Mouse (Mus musculus): ENCODE measurements around the gene Nat8. TPM values are rescaled to one million over a fixed set of nuclear protein-coding genes. Genes with fewer than 3 reads are reported as not detected.
"Not testable (repeated sequence)": the region's sequence is repeated elsewhere in the genome, so short reads cannot be mapped to it uniquely, and the experiment has no call there.

Gene Nat8
- polyA plus RNA-seq, 1 experiment from 2014 or later, result not detected

DNA sequence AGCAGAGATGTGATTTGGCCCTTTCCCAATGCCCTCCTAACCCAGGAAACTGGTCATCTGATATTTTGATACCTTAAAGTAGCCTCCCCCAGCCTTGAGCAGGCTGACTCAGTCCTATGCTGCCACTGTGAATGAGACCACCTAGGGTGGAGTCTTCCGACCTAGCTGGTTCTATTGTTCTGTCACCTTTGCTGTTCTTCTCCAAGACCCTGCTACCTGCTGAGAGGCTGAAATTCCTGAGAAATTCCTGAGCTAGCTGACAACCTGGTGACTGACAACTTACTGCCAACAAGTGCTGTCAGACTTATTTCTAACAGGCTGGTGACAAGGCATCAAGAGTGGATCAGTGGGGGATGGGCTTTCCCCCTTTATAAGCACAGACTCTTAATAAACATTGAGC, 13.5 kb downstream of the Nat8 start:
- WGBS (ENCODE audit: missing documents), result 82% methylated on average over 1 of the region's 1 CpGs
- Histone ChIP-seq H3K36me3 (ENCODE audit: inconsistent target) (no peaks in the 10 kb centered on the region), H3K79me2 (ENCODE audit: inconsistent target) (no peaks in the 10 kb centered on the region), H3K27ac (no peak overlapping the region), H3K4me3 (ENCODE audit: inconsistent target) (no peak overlapping the region)

DNA sequence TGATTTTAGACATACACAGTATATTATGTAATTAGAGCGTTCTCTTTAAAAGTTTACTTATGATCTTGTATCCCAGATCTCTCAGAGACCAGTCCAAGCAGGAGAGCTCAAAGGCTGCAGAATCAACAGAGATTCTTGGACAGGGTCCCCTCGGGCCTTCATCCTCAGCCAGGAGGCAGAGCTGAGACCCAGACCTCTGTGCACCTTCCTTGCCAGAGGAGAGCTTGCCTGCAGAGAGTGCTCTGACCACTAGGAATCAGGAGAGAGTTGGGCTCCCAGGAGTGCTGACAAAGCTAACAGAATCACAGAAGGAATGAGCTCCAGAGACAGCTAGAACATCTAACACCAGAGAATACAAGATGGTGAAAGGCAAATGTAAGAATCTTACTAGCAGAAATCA, 18.5 kb downstream of the Nat8 start:
- Histone ChIP-seq H3K79me2 (ENCODE audit: inconsistent target) (no peaks in the 10 kb centered on the region), H3K36me3 (ENCODE audit: inconsistent target) (no peaks in the 10 kb centered on the region), H3K27ac (no peak overlapping the region), H3K4me3 (ENCODE audit: inconsistent target) (no peak overlapping the region)
- WGBS (ENCODE audit: missing documents), result 94% methylated on average over 2 of the region's 2 CpGs

DNA sequence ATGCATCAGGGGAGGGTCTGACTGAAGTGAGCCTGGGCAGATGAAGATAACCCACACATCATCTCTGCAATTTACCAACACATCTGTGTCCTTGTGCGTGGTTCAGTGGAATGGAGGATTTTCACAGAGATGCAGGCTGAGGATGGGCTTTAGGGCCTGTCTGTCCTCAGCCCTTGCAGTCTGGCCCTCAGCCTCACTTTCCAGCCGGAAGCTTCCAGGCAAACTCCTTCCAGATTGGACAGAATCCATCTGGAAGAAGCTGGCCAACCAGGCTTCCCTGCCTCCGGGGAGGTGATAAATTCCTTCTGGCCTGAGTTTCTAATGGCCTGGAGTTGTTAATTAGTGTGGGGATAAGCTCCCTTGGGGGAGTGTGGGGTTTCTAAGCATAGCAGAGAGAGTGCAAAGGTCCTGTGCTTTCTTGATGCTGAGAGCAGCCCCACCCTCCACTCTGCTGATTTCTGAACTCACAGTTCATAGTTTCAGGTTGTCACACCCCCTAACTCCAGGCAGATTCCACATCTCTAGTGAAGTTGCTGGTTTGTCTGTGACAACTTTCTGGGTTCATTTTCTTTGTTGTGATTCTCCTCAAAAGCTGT, 20.8 kb downstream of the Nat8 start:
- not testable (repeated sequence) for H3K36me3 ChIP-seq (ENCODE audit: inconsistent target); H3K27ac ChIP-seq; H3K4me3 ChIP-seq (ENCODE audit: inconsistent target); H3K79me2 ChIP-seq (ENCODE audit: inconsistent target)
- 87% methylated on average over 2 of the region's 3 CpGs for WGBS (ENCODE audit: missing documents)

DNA sequence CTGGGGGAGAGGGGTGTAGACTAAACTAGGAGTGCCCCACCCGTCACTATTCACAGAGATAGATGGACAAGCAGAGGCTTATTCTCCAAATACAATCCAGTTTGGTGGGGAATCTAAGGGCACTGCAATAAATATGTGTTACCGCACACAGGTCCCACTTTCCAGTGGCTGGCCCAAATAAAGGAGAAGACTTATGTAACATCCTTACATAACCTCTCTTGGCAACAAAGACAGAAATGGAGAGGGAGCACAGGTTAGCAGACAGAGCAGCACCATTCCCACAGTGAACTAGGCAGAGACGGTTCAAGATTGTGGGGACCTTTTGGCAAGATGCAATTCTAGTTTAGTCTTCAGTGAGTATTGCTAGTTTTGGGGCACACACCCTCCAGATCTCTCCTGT, 21.4 kb downstream of the Nat8 start:
- H3K4me3 ChIP-seq (ENCODE audit: inconsistent target); H3K36me3 ChIP-seq (ENCODE audit: inconsistent target); H3K27ac ChIP-seq; H3K79me2 ChIP-seq (ENCODE audit: inconsistent target): not testable (repeated sequence)
- no CpG with 5 or more reads among the region's 3 CpGs for WGBS (ENCODE audit: missing documents)

DNA sequence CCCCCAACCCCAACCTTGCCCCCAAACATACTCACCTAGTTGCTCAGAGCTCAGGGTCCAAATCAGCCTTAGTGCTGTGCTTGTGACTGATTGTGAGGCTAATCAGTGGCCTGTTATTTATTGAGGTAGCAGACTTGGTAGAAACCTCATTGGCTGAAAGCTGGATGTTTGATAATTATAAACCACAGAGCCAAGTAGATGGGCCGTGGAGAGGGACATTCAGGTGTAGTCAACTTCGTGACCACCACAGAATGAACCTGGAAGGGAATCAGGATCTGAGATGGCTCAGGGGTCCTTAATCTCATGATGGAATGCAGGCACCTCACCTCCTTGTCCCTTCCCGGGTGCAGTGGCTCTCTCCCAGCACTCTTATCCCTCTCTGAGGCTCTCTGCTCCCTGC, 22.1 kb downstream of the Nat8 start:
- H3K79me2 ChIP-seq (ENCODE audit: inconsistent target); H3K27ac ChIP-seq; H3K4me3 ChIP-seq (ENCODE audit: inconsistent target); H3K36me3 ChIP-seq (ENCODE audit: inconsistent target): not testable (repeated sequence)
- 83% methylated on average over 2 of the region's 3 CpGs for whole genome bisulfite sequencing (ENCODE audit: missing documents)

DNA sequence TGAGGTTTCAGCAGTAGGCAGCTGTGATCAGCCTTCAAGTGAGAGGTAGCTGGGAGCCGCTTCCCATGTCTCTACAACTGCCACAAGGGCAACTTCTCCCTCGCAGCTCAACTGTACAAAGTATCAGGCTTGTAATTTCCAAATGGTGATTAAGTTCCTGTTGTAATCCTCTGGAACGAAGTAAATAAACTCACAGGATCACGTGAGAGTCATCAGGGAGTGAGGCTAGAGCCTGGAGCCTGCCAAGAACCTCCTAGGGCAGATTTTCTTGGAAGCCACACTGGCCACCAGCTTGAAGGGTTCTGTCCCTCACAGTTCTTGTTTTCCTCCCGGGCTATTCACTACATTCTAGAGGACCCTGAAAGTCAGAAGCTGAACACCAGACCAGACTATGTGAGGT, 28.7 kb downstream of the Nat8 start:
- not testable (repeated sequence) for H3K27ac ChIP-seq; H3K79me2 ChIP-seq (ENCODE audit: inconsistent target); H3K36me3 ChIP-seq (ENCODE audit: inconsistent target); H3K4me3 ChIP-seq (ENCODE audit: inconsistent target)
- 70% methylated on average over 5 of the region's 5 CpGs for WGBS (ENCODE audit: missing documents)

Other genes with a start within 250 kb of the Nat8 start
- 1.1 to 2.6 TPM (median 1.5 TPM) in 3 replicates for gene Alms1, start 244.6 kb downstream of the Nat8 start, polyA plus RNA-seq (2018)
- not detected in 3 replicates for gene Nat8f7, start 118.9 kb downstream of the Nat8 start, polyA plus RNA-seq (2018)
- gene Nat8f3, start 66.3 kb downstream of the Nat8 start, polyA plus RNA-seq (2018), result not detected in 3 replicates
- not detected in 3 replicates for gene Nat8f6, start 11.1 kb downstream of the Nat8 start, polyA plus RNA-seq (2018)
- not detected in 3 replicates for gene Nat8f5, start 11.1 kb downstream of the Nat8 start, polyA plus RNA-seq (2018)
- not detected in 3 replicates for gene Nat8f2, start 37.1 kb upstream of the Nat8 start, polyA plus RNA-seq (2018)
- 0.36 to 0.52 TPM (median 0.38 TPM) in 3 replicates for gene Nat8f4, start 72.8 kb upstream of the Nat8 start, polyA plus RNA-seq (2018)
- gene Tprkb, start 79.8 kb upstream of the Nat8 start, polyA plus RNA-seq (2018), result 20.6 to 22.8 TPM (median 21.2 TPM) in 3 replicates
- 0.87 to 3.0 TPM (median 0.91 TPM) in 3 replicates for gene Nat8f1, start 83.6 kb upstream of the Nat8 start, polyA plus RNA-seq (2018)
- 32.2 to 44.7 TPM (median 38.9 TPM) in 3 replicates for gene Dusp11, start 129.6 kb upstream of the Nat8 start, polyA plus RNA-seq (2018)
- gene Figla, start 184.1 kb upstream of the Nat8 start, polyA plus RNA-seq (2018), result not detected in 3 replicates
- gene Add2, start 196.6 kb upstream of the Nat8 start, polyA plus RNA-seq (2018), result not detected in 3 replicates

Data from macrophage (primary cell).